Mouse (Mus musculus): Measurements from ENCODE around the gene Gstm5. TPM values are rescaled to one million over a fixed set of nuclear protein-coding genes. Genes with fewer than 3 reads are reported as not detected.

The Gstm5 gene
- 1 to 10 TPM in 1 of 2 experiments, under 1 TPM in 1; 0.83 to 2.7 TPM for polyA plus RNA-seq (2017; shearing (Covaris generic))

GRCm38 (mm10) chr3:107895720-107896569 is at the start of gene Gstm5:
TSS of gene Gstm5 (plus strand) at chr3:107895821.

DNA sequence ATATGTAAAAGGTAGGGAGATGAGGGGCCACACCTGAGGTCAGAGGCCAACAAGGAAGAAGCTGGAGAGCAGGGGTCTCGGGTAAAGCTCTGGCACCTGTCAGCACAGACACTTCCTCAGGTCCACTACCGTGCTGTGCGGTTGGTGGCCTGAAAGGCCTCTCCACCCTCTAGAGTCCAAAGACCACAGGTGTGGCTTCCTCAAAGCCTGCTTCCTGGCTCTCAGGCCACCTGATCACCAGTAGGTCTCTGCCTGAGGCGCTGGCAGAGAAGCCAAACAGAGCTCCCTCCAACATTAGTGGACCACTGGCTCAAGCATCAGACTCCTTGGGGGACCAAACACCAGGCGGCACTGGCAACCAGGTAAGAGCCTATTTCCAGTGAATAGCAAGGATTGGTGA is 18.6 kb upstream of the Gstm5 start, which contains the start of gene Eps8l3:
Gene Eps8l3, plus strand, starts transcription at position 225 of the 400 bp plus-strand sequence.

DNA sequence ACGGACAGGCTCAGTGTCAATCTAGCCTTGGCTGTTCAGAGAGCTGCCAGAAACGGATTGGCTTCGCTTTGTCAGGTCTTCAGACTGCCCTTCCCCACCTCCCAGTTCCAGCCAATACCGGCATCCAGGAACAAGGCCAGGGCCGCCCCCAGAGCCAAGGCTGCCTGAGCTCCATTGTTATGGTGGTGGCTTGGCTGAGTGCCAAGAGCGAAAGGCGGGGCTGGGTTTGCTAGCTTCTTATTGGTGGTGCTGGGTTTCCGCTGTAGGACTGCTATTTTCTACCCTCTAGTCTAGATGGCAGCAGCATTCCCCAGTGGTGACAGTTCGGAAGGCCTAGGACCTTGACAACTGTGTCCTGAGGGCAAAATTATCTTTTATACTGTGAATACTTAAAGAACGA is 36.0 kb downstream of the Gstm5 start, which contains the start of gene Gstm7:
Gene Gstm7, minus strand, starts transcription at position 148 of the 400 bp plus-strand sequence.

GRCm38 (mm10) chr3:107943239-107943990 is 47.8 kb downstream of the Gstm5 start, which contains the start of gene Gstm6:
TSS of gene Gstm6 (minus strand) at chr3:107943749.

Other genes with a start within 250 kb of the Gstm5 start
- gene Ahcyl1, start 199.3 kb upstream of the Gstm5 start, polyA plus RNA-seq (2017; shearing (Covaris generic)) = 10 to 100 TPM; 98.7 to 99.3 TPM
- gene Csf1, start 135.4 kb upstream of the Gstm5 start, polyA plus RNA-seq (2017; shearing (Covaris generic)) = 10 to 100 TPM; 59.3 to 75.4 TPM
- gene Eps8l3, start 18.6 kb upstream of the Gstm5 start, polyA plus RNA-seq (2017; shearing (Covaris generic)) = not detected
- 1 to 10 TPM in 1 of 2 experiments, under 1 TPM in 1; 0.86 to 1.1 TPM for gene Gstm7, start 36.0 kb downstream of the Gstm5 start, polyA plus RNA-seq (2017; shearing (Covaris generic))
- gene Gstm6, start 47.9 kb downstream of the Gstm5 start, polyA plus RNA-seq (2017; shearing (Covaris generic)) = under 1 TPM in 1 of 2 experiments, not detected in 1; 0.92 TPM
- gene Gstm3, start 73.5 kb downstream of the Gstm5 start, polyA plus RNA-seq (2017; shearing (Covaris generic)) = not detected
- 1 to 10 TPM in 1 of 2 experiments, not detected in 1; 1.0 TPM for gene Gstm2, start 90.6 kb downstream of the Gstm5 start, polyA plus RNA-seq (2017; shearing (Covaris generic))
- 1 to 10 TPM; 2.0 to 2.9 TPM for gene Gstm1, start 122.2 kb downstream of the Gstm5 start, polyA plus RNA-seq (2017; shearing (Covaris generic))
- 10 to 100 TPM; 10.3 to 11.1 TPM for gene Gstm4, start 149.1 kb downstream of the Gstm5 start, polyA plus RNA-seq (2017; shearing (Covaris generic))
- gene Ampd2, start 190.8 kb downstream of the Gstm5 start, polyA plus RNA-seq (2017; shearing (Covaris generic)) = 10 to 100 TPM; 43.5 to 46.0 TPM
- 1 to 10 TPM in 1 of 2 experiments, not detected in 1; 1.4 TPM for gene Gnat2, start 197.0 kb downstream of the Gstm5 start, polyA plus RNA-seq (2017; shearing (Covaris generic))